Mouse (Mus musculus) CD4-positive, CD25-positive, alpha-beta regulatory T cell, adult 4 months (primary cell): ENCODE results near the gene Cyp21a1. TPM values are rescaled to one million over a fixed set of nuclear protein-coding genes. Genes with fewer than 3 reads are reported as not detected.
"Not testable (repeated sequence)": the region's sequence is repeated elsewhere in the genome, so short reads cannot be mapped to it uniquely, and the experiment has no call there.

Experiments used
- ATAC-seq: one replicate; pipeline ENCODE4 v1.8.0; 2017
- polyA plus RNA-seq, 2 experiments: library from polyadenylated mRNA; unstranded; fragments of 100-300 nt; shearing (Covaris generic); gene quantifications; one replicate each; pipeline ENCODE4 v1.2.1; 2017

The Cyp21a1 gene
- not detected for polyA plus RNA-seq

- not testable (repeated sequence) for ATAC-seq
Measured at GRCm38 (mm10) chr17:34804301-34804700, at the start of gene Cyp21a1. Cyp21a1 (minus strand) TSS chr17:34804561.

- no peak for ATAC-seq
Measured at GRCm38 (mm10) chr17:34853511-34853910, 49.1 kb upstream of the Cyp21a1 start.

GRCm38 (mm10) chr17:34850517-34851125, 46.3 kb upstream of the Cyp21a1 start:
- ATAC-seq = no peak

GRCm38 (mm10) chr17:34849722-34850516, 45.6 kb upstream of the Cyp21a1 start, which contains the start of the genes Skiv2l and Nelfe:
Skiv2l (minus strand) TSS chr17:34850210.
Nelfe (plus strand) TSS chr17:34850391.
- peak; percentile 98 for ATAC-seq

- ATAC-seq = no peak
Measured at GRCm38 (mm10) chr17:34847615-34848014, 43.3 kb upstream of the Cyp21a1 start.

- ATAC-seq = no peak
Measured at GRCm38 (mm10) chr17:34847192-34847591, 42.8 kb upstream of the Cyp21a1 start.

GRCm38 (mm10) chr17:34844884-34845283, 40.5 kb upstream of the Cyp21a1 start:
- no peak for ATAC-seq

- no peak for ATAC-seq
Measured at GRCm38 (mm10) chr17:34840736-34841307, 36.5 kb upstream of the Cyp21a1 start.

- ATAC-seq = no peak
Measured at GRCm38 (mm10) chr17:34838785-34839184, 34.4 kb upstream of the Cyp21a1 start.

GRCm38 (mm10) chr17:34837464-34838324, 33.3 kb upstream of the Cyp21a1 start:
- ATAC-seq = peak; percentile 8

GRCm38 (mm10) chr17:34836856-34837221, 32.5 kb upstream of the Cyp21a1 start, which contains the start of the genes Stk19 and Dxo:
Stk19 (minus strand) TSS chr17:34836945.
Dxo (plus strand) TSS chr17:34837019.
- peak; percentile 96 for ATAC-seq

GRCm38 (mm10) chr17:34836155-34836855, 31.9 kb upstream of the Cyp21a1 start:
- ATAC-seq = peak; percentile 36

GRCm38 (mm10) chr17:34830776-34831175, 26.4 kb upstream of the Cyp21a1 start:
- not testable (repeated sequence) for ATAC-seq

- ATAC-seq = no peak
Measured at GRCm38 (mm10) chr17:34814818-34815370, 10.5 kb upstream of the Cyp21a1 start.

- not testable (repeated sequence) for ATAC-seq
Measured at GRCm38 (mm10) chr17:34813747-34814146, 9.4 kb upstream of the Cyp21a1 start.

- no peak for ATAC-seq
Measured at GRCm38 (mm10) chr17:34811275-34811674, 6.9 kb upstream of the Cyp21a1 start.

GRCm38 (mm10) chr17:34810811-34811210, 6.5 kb upstream of the Cyp21a1 start:
- not testable (repeated sequence) for ATAC-seq

GRCm38 (mm10) chr17:34810411-34810810, 6.0 kb upstream of the Cyp21a1 start:
- not testable (repeated sequence) for ATAC-seq

- no peak for ATAC-seq
Measured at GRCm38 (mm10) chr17:34808599-34809205, 4.3 kb upstream of the Cyp21a1 start.

GRCm38 (mm10) chr17:34807176-34807575, 2.8 kb upstream of the Cyp21a1 start:
- ATAC-seq = no peak
